Mouse (Mus musculus): Measurements from ENCODE around the gene Gm20441.
"Not testable (repeated sequence)": the region's sequence is repeated elsewhere in the genome, so short reads cannot be mapped to it uniquely, and the experiment has no call there.

Gm20441 gene

DNA sequence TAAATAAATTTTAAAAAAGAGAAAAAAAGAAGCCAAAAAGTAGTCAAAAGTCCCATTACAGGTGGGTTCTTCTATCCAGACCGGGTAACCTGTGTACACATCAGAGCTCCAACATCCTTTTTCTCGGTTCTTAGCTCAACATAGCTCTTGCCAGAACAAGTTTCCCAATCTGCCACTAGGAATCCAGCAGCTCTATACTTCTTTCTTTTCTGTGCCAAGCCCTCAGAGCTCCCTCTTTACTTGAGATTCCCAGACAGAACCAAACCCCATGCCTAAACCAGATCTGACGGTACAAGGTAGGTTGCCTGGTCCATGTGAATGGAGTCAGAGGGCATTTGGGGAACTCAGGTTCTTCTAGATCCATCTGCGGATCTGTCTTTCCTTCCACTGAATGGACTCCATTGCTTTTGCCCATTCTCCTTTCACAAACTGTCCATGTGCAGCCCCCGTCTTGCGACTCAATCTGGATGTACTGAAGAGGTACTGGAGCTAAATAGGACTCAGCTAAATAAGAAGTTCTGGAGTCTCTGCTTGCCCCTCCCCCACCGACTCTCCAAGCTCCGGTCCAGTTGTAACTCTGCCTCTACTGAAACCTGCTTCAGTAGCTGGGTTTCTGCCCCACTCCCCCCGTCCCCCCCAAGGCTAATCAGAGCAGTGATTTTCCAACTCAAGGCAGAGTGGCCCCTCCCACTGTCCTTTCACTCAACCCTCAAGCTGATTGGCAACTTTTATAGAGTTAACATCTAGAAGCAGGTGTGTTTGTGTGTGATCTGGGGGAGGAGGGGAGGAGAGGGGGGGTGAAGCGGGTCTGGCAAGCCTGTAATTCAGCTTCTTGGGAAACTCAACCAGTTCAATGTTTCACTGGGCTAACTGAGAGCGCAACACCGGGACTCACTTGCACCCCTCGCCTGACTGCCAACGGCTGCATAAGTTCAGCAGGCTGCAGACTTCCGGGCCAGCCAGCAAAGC lies 1.3 kb downstream of the Gm20441 start:
- DNase-seq: peak; percentile 26

DNA sequence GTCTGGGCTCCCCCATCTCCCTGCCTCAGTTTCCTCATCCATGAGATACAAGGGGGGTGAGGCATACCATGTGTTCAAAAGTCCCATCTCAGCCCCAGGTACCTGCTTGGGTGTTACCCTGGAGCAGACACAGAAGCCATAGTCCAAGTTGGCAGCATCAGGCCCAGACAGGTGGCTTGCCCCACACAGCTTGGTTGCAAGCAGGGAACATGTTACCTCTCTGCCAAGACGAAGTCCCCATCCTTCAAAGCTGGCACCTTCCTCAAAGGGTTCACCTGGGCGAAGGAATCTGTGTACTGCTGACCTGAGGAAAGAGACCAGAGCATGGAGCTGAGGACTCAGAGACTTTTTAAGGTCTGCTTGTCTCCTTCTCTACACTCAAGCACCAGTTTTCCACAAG lies 2.9 kb downstream of the Gm20441 start:
- DNase-seq: no peak

DNA sequence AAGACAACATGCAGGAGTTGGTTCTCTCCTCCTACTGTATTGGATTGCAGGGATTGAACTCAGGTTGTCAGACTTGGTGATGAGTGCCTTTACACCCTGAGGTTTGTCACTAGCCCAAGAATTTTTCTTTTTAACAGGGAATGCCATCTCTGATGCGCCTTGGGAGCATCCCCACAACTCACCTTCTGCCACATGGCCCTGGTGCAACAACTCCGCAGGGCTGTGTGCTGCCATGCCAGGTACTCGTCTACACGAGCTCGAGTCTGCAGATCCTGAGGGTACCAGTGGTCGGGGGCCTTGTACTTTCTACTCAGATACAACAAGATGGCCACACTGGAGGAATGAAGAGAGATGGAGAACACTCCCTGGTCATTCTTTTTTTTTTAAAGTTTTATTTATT lies 4.2 kb downstream of the Gm20441 start:
- DNase-seq: no peak

DNA sequence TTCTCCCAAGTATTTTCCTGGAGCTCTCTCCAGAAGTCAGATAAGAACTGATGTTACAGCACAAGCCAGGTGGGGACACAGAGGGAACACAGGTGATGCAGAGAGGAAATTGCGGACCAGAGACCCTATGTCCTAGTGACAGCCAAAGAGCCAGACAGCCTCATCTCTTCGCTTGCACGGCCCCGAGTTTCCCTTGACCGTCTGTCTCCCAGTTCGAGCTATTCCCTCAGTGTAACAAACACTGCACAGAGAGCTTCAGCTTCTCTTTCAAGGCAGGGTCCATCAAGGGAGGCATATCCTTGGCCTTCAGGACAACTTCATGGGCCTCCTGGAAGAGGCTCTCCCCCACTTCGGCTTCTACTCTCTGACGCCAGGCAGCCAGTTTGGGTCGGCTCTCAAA lies 6.2 kb downstream of the Gm20441 start:
- no peak for DNase-seq

DNA sequence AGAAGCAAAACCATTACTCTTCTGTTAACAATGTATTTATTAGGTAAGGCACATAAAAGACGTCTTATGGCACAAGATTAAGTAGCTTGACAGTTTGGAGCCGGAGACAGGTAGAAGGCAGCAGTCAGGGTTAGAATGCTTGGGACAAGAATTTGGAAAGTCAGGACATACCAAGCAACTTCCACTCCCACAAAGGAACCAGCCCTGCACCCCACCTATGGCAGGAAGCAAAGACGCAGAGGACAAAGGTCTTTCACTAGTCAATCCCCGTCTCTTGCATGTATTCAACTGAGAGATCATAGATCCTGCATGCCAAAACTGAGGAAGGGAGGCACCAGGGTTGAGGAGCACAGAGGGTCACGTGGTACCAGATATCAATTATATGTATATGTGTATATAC lies 6.7 kb downstream of the Gm20441 start:
- no peak for DNase-seq

DNA sequence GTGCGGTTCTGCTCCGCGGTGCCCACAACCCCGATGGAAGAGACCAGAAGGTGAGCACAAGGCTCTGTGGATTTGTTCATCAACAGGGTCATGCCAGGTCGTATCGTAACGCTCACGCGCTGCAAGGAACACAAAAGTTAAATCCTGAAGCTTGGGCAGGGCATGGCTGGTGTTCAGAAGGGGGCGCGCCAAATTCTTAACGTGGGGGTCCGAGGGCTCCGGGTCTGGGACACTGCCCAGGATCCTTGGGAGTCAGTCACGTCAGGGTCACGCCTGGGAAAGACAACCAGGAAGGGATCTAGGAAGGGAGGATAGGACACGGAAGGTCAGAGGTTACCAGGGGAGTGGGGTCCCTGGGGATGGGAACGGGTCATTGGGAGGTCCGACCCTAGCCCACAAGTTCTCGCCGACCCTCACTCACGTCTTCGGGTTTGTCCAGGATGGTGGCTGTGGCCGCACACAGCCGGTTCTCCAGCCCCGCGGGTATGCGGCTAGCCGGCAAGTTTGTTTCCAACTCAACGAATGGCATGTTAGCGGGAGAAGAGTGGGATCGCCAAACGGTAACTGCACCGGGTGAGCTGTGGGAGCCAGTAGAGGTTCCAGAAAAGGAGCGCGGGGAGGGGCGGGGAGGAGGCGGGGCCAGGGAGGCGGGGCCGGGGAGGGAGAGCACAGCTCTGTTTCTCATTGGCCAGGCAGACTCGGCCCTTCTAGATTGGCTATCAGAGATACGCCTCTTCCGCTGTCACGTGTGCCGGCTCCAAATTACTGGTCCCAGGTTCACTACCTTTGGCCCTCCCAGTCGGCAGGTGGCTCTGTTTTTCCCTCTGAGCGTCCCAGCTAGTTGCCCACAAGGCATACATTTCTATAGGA lies 7.7 kb downstream of the Gm20441 start, which contains the start of gene Ddt:
Ddt (minus strand) TSS at position 620 of the 870 bp plus-strand sequence.
- DNase-seq: peak; percentile 91

DNA sequence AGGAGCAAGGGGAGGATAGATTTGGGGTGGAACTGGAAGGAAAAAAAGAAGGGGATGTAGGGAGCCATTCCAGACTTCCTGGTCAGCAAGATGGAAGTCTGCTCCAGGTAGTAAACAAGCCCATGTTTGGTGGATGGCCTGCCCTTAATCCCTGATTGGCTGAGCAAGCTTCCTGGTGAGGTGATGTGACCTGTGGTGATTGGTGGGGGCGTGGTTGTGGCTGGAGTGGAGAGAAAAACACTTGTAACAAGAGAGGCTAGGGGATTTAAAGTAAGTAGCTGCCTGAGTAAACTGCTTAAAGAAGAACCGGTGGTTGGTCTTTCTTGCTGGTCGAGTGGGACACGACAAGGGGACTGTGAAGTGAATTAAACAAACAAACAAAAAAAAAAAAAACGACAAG lies 13.0 kb downstream of the Gm20441 start:
- DNase-seq: not testable (repeated sequence)

DNA sequence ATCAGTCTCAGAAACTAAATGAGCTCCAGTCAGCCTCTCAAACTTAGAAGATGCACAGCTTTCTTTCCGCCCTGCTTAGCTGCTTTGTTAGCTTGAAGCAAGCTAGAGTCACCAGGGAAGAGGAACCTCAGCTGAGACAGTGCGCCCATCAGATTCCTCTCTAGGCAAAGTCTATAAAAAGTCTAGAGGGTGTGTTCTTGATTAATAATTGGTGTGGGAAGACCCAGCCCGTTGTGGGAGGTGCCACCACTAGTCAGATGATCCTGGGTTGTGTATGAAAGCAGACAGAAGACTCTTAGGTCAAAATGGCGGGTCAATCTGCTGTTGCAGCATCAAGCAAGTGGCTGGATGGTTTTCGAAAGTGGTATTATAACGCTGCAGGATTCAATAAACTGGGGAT lies 13.9 kb downstream of the Gm20441 start:
- no peak for DNase-seq

DNA sequence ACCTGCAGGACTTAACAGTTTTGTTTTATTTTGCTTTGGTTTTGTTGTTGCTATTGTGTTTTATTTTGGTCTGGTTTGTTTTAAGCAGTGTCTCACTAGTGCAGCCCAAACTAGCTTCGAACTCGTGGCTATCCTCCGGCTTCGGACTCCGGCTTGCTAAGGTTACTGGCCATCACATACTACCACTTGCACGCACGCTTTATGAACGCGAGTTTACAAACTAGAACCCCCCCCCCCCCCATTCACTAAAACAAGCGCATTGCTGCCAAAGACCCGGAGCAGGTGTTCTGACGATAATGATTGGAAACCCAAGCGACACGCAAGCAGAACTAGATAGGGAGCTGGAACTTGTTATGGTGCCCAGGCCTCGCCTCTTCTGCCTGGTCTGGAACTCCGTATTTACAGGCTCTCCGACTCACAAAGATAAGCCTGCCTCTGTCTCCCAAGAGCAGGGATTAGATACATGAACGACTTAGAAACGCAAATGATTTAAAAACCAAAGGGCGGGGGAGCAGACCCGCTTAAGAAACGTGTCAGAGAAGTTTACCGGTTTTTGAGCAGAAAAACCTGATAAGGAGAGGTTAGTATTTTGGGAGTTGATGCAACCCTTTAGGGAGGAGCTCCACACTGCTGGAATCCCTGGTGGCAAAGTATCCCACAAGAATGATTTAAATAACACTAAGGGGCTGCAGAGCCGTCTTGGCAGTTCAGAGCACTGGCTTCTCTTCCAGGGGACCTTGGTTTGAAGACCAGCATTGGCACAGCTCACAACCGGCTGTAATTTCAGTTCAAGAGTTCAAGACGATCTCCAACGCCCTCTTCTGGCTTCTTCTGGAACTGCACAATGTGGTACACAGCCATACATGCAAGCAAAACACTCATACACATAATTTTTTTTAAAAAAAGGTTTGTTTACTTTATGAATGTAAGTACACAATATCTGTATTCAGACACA lies 16.0 kb downstream of the Gm20441 start:
- DNase-seq: peak; percentile 87

DNA sequence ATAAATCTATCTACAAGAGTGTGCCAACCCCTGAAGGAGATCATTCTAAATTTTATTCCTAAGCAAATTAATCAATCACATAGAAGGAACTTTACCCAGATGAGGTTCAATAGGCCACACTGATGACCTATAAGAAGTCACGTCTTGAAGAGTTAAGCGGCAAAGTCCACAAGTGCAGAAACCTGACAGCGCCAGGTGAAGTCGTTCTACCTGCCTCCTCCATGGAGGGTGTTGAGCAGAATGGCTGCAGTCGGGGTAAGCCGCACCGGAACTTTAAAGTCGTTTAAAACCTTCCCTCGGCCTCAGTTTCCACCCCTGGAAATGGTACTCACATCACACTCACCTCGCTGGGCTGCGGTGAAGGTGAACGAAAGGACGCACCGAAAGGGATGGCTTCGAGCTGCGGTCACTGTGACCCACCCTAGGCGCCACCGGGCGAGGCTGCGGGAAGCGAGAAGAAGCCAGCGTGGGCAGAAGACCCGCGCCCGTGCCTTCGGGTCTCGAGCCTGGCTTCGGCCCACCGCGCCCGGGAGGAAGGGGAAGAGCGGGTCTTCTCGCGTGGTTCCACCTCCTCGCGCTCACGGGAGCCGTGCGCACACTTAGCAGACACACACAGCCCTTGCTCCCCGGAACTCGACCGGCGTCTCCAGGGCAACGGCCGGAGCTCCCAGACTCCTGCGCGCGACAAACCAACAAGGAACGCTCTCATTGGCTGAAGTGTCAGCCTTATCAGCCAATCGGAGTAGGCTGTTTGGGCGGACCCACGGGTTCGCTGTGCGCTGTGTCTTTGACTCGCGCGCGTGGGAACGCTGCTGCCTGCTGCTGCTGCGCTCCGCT lies 16.9 kb downstream of the Gm20441 start, which contains the start of gene Cabin1:
Cabin1 (minus strand) TSS at position 660 of the 837 bp plus-strand sequence.
- DNase-seq: peak; percentile 97

DNA sequence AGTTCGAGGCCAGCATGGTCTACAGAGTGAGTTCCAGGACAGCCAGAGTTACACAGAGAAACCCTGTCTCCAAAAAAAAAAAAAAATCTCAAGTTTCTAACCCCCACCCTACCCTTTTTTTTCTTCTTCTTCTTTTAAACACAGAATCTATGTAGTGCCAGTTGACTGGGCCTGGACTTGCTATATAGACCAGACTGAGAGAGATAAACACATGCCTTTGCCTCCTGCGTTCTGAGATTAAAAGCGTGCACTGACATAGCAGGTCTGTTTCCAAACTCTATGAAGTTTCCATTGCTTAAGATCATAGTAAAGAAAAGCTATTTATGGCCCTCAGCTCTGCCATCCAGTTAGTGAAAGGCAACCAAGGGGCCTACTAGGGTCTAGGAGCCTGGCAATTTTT lies 18.3 kb downstream of the Gm20441 start:
- no peak for DNase-seq

DNA sequence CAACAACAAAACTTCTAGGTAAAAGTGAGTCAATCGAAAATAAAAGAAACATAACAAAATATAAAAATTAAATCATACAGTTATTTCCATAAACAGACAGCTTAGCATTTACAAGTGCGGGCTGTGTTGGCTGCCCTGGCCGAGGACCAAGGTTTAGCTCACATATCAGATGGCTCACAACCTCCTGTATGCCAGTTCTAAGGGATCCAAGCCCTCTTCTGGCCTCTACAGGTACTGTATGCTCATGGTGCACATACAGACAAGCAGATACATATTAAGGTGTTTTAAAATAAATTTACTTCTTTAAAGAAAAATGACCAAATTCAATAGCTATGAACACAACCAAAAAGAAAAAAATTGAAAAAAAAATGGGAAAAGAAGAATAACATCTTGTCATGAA lies 20.4 kb downstream of the Gm20441 start:
- no peak for DNase-seq

DNA sequence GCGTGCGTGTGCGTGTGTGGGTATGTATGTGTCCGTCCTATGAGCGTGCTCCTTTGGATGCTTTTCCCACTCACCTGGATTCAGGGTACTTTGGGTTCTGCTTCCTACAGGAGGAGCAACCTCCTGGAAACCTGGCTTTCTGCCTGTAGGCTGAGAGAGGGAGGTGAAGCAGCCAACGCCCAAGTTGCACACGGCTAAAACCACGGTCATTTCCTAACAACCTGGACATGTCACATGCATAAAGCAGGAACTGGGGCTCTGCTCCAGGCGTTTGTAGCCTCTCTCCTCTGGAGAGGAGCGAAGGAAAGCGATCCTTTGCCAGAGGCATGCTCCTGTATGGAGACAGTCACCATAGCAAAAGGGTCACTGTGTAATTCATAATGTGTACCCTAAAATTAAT lies 24.0 kb downstream of the Gm20441 start:
- no peak for DNase-seq

DNA sequence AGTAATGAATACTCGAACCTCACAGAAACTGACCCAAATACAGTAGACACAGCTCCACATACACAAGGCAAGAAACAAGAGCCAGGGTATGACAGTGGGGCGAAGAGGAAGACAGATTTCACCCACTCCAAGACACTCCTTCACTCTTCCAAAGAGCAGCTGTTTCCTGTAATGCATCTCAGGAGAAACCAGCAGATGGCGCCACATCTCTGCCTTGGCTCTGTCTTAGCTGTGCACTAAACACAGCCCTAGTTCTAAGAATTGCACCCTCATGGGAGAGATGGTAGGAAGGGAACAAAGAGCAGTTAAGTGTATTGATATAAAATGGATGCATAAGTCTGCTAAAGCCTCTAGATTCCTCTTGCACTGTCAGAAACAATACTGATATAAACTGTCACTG lies 36.7 kb downstream of the Gm20441 start:
- peak; percentile 90 for DNase-seq

DNA sequence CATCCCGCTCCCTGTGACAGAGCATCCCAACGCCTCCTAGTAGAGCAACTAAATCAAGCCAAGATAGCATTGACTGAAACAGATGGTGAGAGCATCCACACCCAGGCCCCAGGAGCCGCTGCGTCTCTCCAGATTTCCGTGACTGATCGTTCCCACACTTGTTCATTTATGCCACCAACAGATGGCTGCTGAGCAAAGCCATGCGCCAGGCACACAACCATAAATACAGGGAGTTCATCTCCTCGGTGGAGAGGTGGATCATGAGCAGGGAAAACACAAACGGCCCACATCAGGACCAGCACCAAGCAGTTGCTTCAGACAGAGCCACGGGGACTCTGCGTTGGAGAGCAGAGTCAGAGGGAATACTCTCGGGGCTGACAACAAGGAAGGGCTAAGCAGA lies 37.4 kb downstream of the Gm20441 start:
- no peak for DNase-seq

DNA sequence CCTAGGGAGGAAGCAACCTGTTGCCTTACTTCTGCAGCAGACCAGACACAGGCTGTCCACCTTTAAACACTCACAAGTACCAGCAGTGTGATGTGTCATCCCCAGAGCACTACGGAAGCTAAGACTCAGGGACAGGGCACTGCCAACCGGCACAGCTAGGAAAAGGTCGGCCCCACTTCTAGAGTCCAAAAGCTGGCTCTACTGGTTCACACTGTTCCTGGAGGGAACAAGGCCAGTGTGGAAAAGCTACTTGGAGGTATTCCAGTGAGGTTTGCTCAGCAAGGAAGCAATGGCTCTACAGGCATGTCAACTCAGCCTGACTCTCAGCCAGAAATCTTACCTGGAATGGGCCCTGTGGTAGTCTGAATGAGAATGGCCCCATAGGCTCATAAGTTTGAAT lies 39.9 kb downstream of the Gm20441 start:
- DNase-seq: no peak

DNA sequence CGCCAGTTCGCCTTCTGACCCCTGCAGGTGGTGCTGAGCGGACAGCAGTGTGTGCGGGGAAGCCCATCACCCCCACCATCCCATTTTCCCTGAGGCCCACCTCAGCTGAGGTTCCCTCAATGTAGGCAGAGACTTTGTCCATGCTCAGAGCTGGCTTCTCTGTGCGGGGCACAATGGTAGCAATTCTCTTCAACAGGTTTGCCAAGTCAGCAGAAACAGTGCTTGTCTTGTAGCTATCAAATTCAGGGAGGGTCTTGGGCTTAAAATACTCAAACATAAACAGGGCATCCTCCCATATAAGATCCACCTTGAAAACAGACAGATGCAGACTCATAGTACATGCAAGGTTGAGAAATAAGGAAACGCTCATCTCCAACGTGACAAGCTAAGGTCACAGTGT lies 55.3 kb downstream of the Gm20441 start:
- no peak for DNase-seq

All from thymus, postnatal 4 days (tissue).